In genomic region chr1:88081670-88082069, GRCm38 (mm10) we compare ENCODE assay signal across 27 mouse cellular contexts. TPM values are rescaled to one million over a fixed set of nuclear protein-coding genes. Genes with fewer than 3 reads are reported as not detected.
DNase-seq lines count a peak whose midpoint lies in the region; ATAC-seq lines count a peak whose summit lies in the region.
"Had no signal": no experiment of that assay in that cellular context is flagged by ENCODE, and none has a peak within 500 bp of the region (broad histone marks: within the 10 kb centered on the region; RNA-seq: fewer than 3 reads in every experiment).

No protein-coding gene starts in this region.

- H3K36me3 ChIP-seq in macrophage (ENCODE audit: inconsistent target), result no peaks in the 10 kb centered on the region
- H3K36me3 ChIP-seq: embryonic facial prominence, embryonic 13.5 days; embryonic facial prominence, embryonic 15.5 days; forebrain, embryonic 10.5 days; forebrain, embryonic 12.5 days had no signal

- ATAC-seq in common myeloid progenitor, adult 5-6 weeks (replicated peaks; ENCODE audit: low read depth, poor library complexity, severe bottlenecking), result 0 out of 2 replicates have a peak, but pooled peaks have one; percentile 32
- peak; percentile 57 for ATAC-seq in megakaryocyte progenitor cell, adult 5-6 weeks (replicated peaks; ENCODE audit: poor library complexity)
- ATAC-seq: forebrain, embryonic 14.5 days; forebrain, embryonic 16.5 days had no signal

- no peak overlapping the region for H3K4me3 ChIP-seq in macrophage (ENCODE audit: inconsistent target)
- H3K4me3 ChIP-seq: embryonic facial prominence, embryonic 13.5 days; embryonic facial prominence, embryonic 15.5 days; erythroblast, embryonic 14.5 days; forebrain, embryonic 10.5 days; forebrain, embryonic 12.5 days had no signal

- H3K27ac ChIP-seq in macrophage, result peak overlapping the region; percentile 48
- H3K27ac ChIP-seq: embryonic facial prominence, embryonic 13.5 days; embryonic facial prominence, embryonic 15.5 days; forebrain, embryonic 10.5 days; forebrain, embryonic 12.5 days had no signal

- DNase-seq in thymus, postnatal 0 days (ENCODE audit: low spot score), result no peak
- DNase-seq in urinary bladder, postnatal 10 days (ENCODE audit: low spot score), result no peak
- no peak for DNase-seq in ovary, postnatal 10 days (ENCODE audit: low spot score)
- DNase-seq: adrenal gland, adult 2 months; adrenal gland, postnatal 10 days; adrenal gland, postnatal 25 days; cerebellum, adult 11-12 months; cerebellum, adult 2 months; cerebellum, adult 9-10 months; cerebellum, postnatal 10 days; cerebellum, postnatal 25 days; embryo, embryonic 11 days had no signal

- WGBS in macrophage (ENCODE audit: missing documents), result 0% methylated on average over 1 of the region's 1 CpGs

- no peaks in the 10 kb centered on the region for H3K79me2 ChIP-seq in macrophage (ENCODE audit: inconsistent target)

RNA-seq across cellular contexts. Expression of gene Ugt1a8, which starts 5.9 kb away (rescaled TPM):
- not detected in 2 replicates for total RNA-seq in common myeloid progenitor, adult 5-6 weeks (2017)
- total RNA-seq in macrophage (2018; cell fraction: chromatin; rRNA removed), result not detected
- under 1 TPM in 1 of 26 experiments, not detected in 25; 0.28 TPM for total RNA-seq in macrophage (2018; cell fraction: cytosol; rRNA removed)
- under 1 TPM in 1 of 26 experiments, not detected in 25; 0.35 TPM for total RNA-seq in macrophage (2018; cell fraction: nucleus; rRNA removed)
- not detected in 3 replicates for polyA plus RNA-seq in macrophage (2018)
- total RNA-seq in megakaryocyte progenitor cell, adult 5-6 weeks (2015), result not detected in 2 replicates
- total RNA-seq in megakaryocyte progenitor cell, adult 5-6 weeks (2017), result not detected in 2 replicates
- not detected in 2 replicates for polyA plus RNA-seq in thymus, postnatal 0 days (2015; fragmentation: Nextera tagmentation; extraction: Ambion mirVana)
- total RNA-seq: adrenal gland, adult 2 months; adrenal gland, postnatal 25 days; adrenal gland, postnatal 4 days; ES-E14; MEL had no signal
- polyA plus RNA-seq: adrenal gland, adult 2 months; C2C12; cerebellum, adult 2 months; embryonic facial prominence, embryonic 11.5 days; embryonic facial prominence, embryonic 13.5 days; embryonic facial prominence, embryonic 15.5 days; erythroblast, embryonic 14.5 days; forebrain, embryonic 10.5 days; forebrain, embryonic 12.5 days; forebrain, embryonic 14.5 days; forebrain, embryonic 16.5 days had no signal

RNA-seq across cellular contexts. Expression of gene Ugt1a9, which starts 11.1 kb away (rescaled TPM):
- total RNA-seq in common myeloid progenitor, adult 5-6 weeks (2017), result not detected in 2 replicates
- total RNA-seq in macrophage (2018; cell fraction: chromatin; rRNA removed), result not detected
- total RNA-seq in macrophage (2018; cell fraction: cytosol; rRNA removed), result under 1 TPM in 1 of 26 experiments, not detected in 25; 0.05 TPM
- not detected for total RNA-seq in macrophage (2018; cell fraction: nucleus; rRNA removed)
- 0.10 TPM in 1 of 3 replicates, not detected in the others for polyA plus RNA-seq in macrophage (2018)
- not detected in 2 replicates for total RNA-seq in megakaryocyte progenitor cell, adult 5-6 weeks (2015)
- total RNA-seq in megakaryocyte progenitor cell, adult 5-6 weeks (2017), result not detected in 2 replicates
- not detected in 2 replicates for polyA plus RNA-seq in thymus, postnatal 0 days (2015; fragmentation: Nextera tagmentation; extraction: Ambion mirVana)
- total RNA-seq: adrenal gland, postnatal 25 days; ES-E14; MEL had no signal
- polyA plus RNA-seq: adrenal gland, adult 2 months; C2C12; cerebellum, adult 2 months; embryonic facial prominence, embryonic 11.5 days; embryonic facial prominence, embryonic 13.5 days; embryonic facial prominence, embryonic 15.5 days; erythroblast, embryonic 14.5 days; forebrain, embryonic 10.5 days; forebrain, embryonic 12.5 days; forebrain, embryonic 14.5 days; forebrain, embryonic 16.5 days had no signal

RNA-seq across cellular contexts. Expression of gene Ugt1a7c, which starts 13.2 kb away (rescaled TPM):
- 20.6 and 22.1 TPM in 2 replicates for total RNA-seq in common myeloid progenitor, adult 5-6 weeks (2017)
- total RNA-seq in macrophage (2018; cell fraction: chromatin; rRNA removed), result 10 to 100 TPM in 25 of 26 experiments, 1 to 10 TPM in 1; 8.7 to 56.8 (median 28.2) TPM
- total RNA-seq in macrophage (2018; cell fraction: cytosol; rRNA removed), result 100 to 1,000 TPM in 7 of 26 experiments, 10 to 100 TPM in 19; 41.5 to 125 (median 72.9) TPM
- total RNA-seq in macrophage (2018; cell fraction: nucleus; rRNA removed), result 100 to 1,000 TPM in 12 of 26 experiments, 10 to 100 TPM in 14; 20.4 to 163 (median 89.5) TPM
- 92.6 to 134 TPM (median 101 TPM) in 3 replicates for polyA plus RNA-seq in macrophage (2018)
- 24.0 and 29.5 TPM in 2 replicates for total RNA-seq in megakaryocyte progenitor cell, adult 5-6 weeks (2015)
- 37.6 and 47.2 TPM in 2 replicates for total RNA-seq in megakaryocyte progenitor cell, adult 5-6 weeks (2017)
- 1.7 and 2.4 TPM in 2 replicates for polyA plus RNA-seq in thymus, postnatal 0 days (2015; fragmentation: Nextera tagmentation; extraction: Ambion mirVana)
- total RNA-seq: MEL had no signal
- polyA plus RNA-seq: C2C12 had no signal

RNA-seq across cellular contexts. Expression of gene Ugt1a6b, which starts 21.4 kb away (rescaled TPM):
- 0.91 and 4.2 TPM in 2 replicates for total RNA-seq in common myeloid progenitor, adult 5-6 weeks (2017)
- total RNA-seq in macrophage (2018; cell fraction: chromatin; rRNA removed), result 10 to 100 TPM in 21 of 26 experiments, 1 to 10 TPM in 5; 4.5 to 34.9 (median 15.0) TPM
- 1 to 10 TPM in 10 of 26 experiments, under 1 TPM in 16; 0.14 to 4.2 (median 0.93) TPM for total RNA-seq in macrophage (2018; cell fraction: cytosol; rRNA removed)
- total RNA-seq in macrophage (2018; cell fraction: nucleus; rRNA removed), result 10 to 100 TPM in 21 of 26 experiments, 1 to 10 TPM in 5; 5.8 to 42.9 (median 13.0) TPM
- 0.21 to 0.37 TPM (median 0.30 TPM) in 3 replicates for polyA plus RNA-seq in macrophage (2018)
- total RNA-seq in megakaryocyte progenitor cell, adult 5-6 weeks (2015), result 0.91 and 1.0 TPM in 2 replicates
- 0.87 and 1.6 TPM in 2 replicates for total RNA-seq in megakaryocyte progenitor cell, adult 5-6 weeks (2017)
- polyA plus RNA-seq in thymus, postnatal 0 days (2015; fragmentation: Nextera tagmentation; extraction: Ambion mirVana), result 0.08 TPM in 1 of 2 replicates, not detected in the other
- total RNA-seq: MEL had no signal
- polyA plus RNA-seq: C2C12; cerebellum, adult 2 months; embryonic facial prominence, embryonic 11.5 days; erythroblast, embryonic 14.5 days; forebrain, embryonic 10.5 days had no signal

RNA-seq across cellular contexts. Expression of gene Ugt1a10, which starts 26.5 kb away (rescaled TPM):
- total RNA-seq in common myeloid progenitor, adult 5-6 weeks (2017), result not detected in 2 replicates
- total RNA-seq in macrophage (2018; cell fraction: chromatin; rRNA removed), result not detected
- total RNA-seq in macrophage (2018; cell fraction: cytosol; rRNA removed), result not detected
- 1 to 10 TPM in 1 of 26 experiments, not detected in 25; 2.0 TPM for total RNA-seq in macrophage (2018; cell fraction: nucleus; rRNA removed)
- polyA plus RNA-seq in macrophage (2018), result not detected in 3 replicates
- total RNA-seq in megakaryocyte progenitor cell, adult 5-6 weeks (2015), result not detected in 2 replicates
- not detected in 2 replicates for total RNA-seq in megakaryocyte progenitor cell, adult 5-6 weeks (2017)
- not detected in 2 replicates for polyA plus RNA-seq in thymus, postnatal 0 days (2015; fragmentation: Nextera tagmentation; extraction: Ambion mirVana)
- total RNA-seq: adrenal gland, adult 2 months; adrenal gland, postnatal 25 days; ES-E14; MEL had no signal
- polyA plus RNA-seq: adrenal gland, adult 2 months; C2C12; cerebellum, adult 2 months; embryonic facial prominence, embryonic 11.5 days; embryonic facial prominence, embryonic 13.5 days; embryonic facial prominence, embryonic 15.5 days; erythroblast, embryonic 14.5 days; forebrain, embryonic 10.5 days; forebrain, embryonic 12.5 days; forebrain, embryonic 14.5 days; forebrain, embryonic 16.5 days had no signal
